7 mouse cellular contexts compared by ENCODE assay signal in genomic region chr13:21787760-21788593, GRCm38 (mm10). TPM values are rescaled to one million over a fixed set of nuclear protein-coding genes. Genes with fewer than 3 reads are reported as not detected.
DNase-seq lines count a peak whose midpoint lies in the region; ATAC-seq lines count a peak whose summit lies in the region.

No protein-coding gene starts in this region.

- H3K4me1 ChIP-seq in limb, embryonic 10.5 days, result peaks cover 36% of the 10 kb centered on the region
- peaks cover 24% of the 10 kb centered on the region; the same call in 1 of the 2 replicates for H3K4me1 ChIP-seq in stomach, embryonic 14.5 days (ENCODE audit: control insufficient read depth, insufficient read depth, low read length)

- no peaks in the 10 kb centered on the region for H3K9me3 ChIP-seq in limb, embryonic 10.5 days (replicated peaks)
- H3K9me3 ChIP-seq in stomach, embryonic 14.5 days (ENCODE audit: control insufficient read depth, low read depth, low read length), result no peaks in the 10 kb centered on the region

- no peaks in the 10 kb centered on the region for H3K27me3 ChIP-seq in limb, embryonic 10.5 days (ENCODE audit: low read depth, poor library complexity, severe bottlenecking)
- no peaks in the 10 kb centered on the region for H3K27me3 ChIP-seq in stomach, embryonic 14.5 days (ENCODE audit: control insufficient read depth, insufficient read depth, low read length)

- peak; percentile 26 to 32 for DNase-seq in spleen, postnatal 10 days (ENCODE audit: low spot score in 2 of 2)
- no peak for DNase-seq in spleen, adult 18-20 months
- peak; percentile 75 for DNase-seq in embryo, embryonic 10.5 days (ENCODE audit: low spot score)
- DNase-seq in limb, embryonic 10.5 days (ENCODE audit: low spot score), result peak; percentile 34
- no peak for DNase-seq in adrenal gland, postnatal 36 days

- peak overlapping the region; percentile 33 for H3K9ac ChIP-seq in stomach, embryonic 14.5 days (replicated peaks; ENCODE audit: low read depth, low read length)

- H3K27ac ChIP-seq in limb, embryonic 10.5 days, result peak overlapping the region; percentile 93
- H3K27ac ChIP-seq in stomach, embryonic 14.5 days (ENCODE audit: low read length), result peak overlapping the region; percentile 79

- H3K4me3 ChIP-seq in limb, embryonic 10.5 days, result peak overlapping the region; percentile 49
- peak overlapping the region; percentile 29; the same call in 1 of the 2 replicates for H3K4me3 ChIP-seq in stomach, embryonic 14.5 days (ENCODE audit: low read depth, low read length)

- WGBS in limb, embryonic 10.5 days, result 17% methylated on average over 16 of the region's 21 CpGs
- 25% methylated on average over 13 of the region's 21 CpGs for WGBS in stomach, embryonic 14.5 days

- no peaks in the 10 kb centered on the region for H3K36me3 ChIP-seq in limb, embryonic 10.5 days
- H3K36me3 ChIP-seq in stomach, embryonic 14.5 days (ENCODE audit: control insufficient read depth, insufficient read depth, low read length), result no peaks in the 10 kb centered on the region

- H3K4me2 ChIP-seq in stomach, embryonic 14.5 days (replicated peaks; ENCODE audit: low read depth, low read length), result peak overlapping the region; percentile 40

- ATAC-seq in stomach, embryonic 14.5 days (ENCODE audit: insufficient number of reproducible peaks, insufficient read depth, low FRiP score, low read depth), result no peak
- ATAC-seq in CD4-positive, CD25-positive, alpha-beta regulatory T cell, adult 4 months, result no peak

RNA-seq across cellular contexts. Expression of gene Hist1h2bp, which starts 0.7 kb away (rescaled TPM):
- 3.4 and 5.5 TPM in 2 replicates for polyA plus RNA-seq in limb, embryonic 10.5 days (2016; fragmentation: Nextera tagmentation; extraction: Ambion mirVana)
- 1.4 and 1.8 TPM in 2 replicates for polyA plus RNA-seq in stomach, embryonic 14.5 days (2014; fragmentation: Nextera tagmentation; extraction: Ambion mirVana)
- total RNA-seq in adrenal gland, postnatal 36 days (2021), result 10 to 100 TPM; 21.9 to 22.1 TPM
- polyA plus RNA-seq in CD4-positive, CD25-positive, alpha-beta regulatory T cell, adult 4 months (2017; shearing (Covaris generic)), result not detected

RNA-seq across cellular contexts. Expression of gene Hist1h2an, which starts 1.0 kb away (rescaled TPM):
- 5.4 and 9.9 TPM in 2 replicates for polyA plus RNA-seq in limb, embryonic 10.5 days (2016; fragmentation: Nextera tagmentation; extraction: Ambion mirVana)
- polyA plus RNA-seq in stomach, embryonic 14.5 days (2014; fragmentation: Nextera tagmentation; extraction: Ambion mirVana), result 11.4 TPM in 1 of 2 replicates, not detected in the other
- total RNA-seq in adrenal gland, postnatal 36 days (2021), result 1 to 10 TPM; 7.5 to 9.1 TPM
- polyA plus RNA-seq in CD4-positive, CD25-positive, alpha-beta regulatory T cell, adult 4 months (2017; shearing (Covaris generic)), result 1 to 10 TPM in 1 of 2 experiments, not detected in 1; 8.0 TPM

RNA-seq across cellular contexts. Expression of gene Hist1h3i, which starts 4.8 kb away (rescaled TPM):
- 131 and 133 TPM in 2 replicates for polyA plus RNA-seq in limb, embryonic 10.5 days (2016; fragmentation: Nextera tagmentation; extraction: Ambion mirVana)
- 166 and 187 TPM in 2 replicates for polyA plus RNA-seq in stomach, embryonic 14.5 days (2014; fragmentation: Nextera tagmentation; extraction: Ambion mirVana)
- 10 to 100 TPM; 61.4 to 73.9 TPM for total RNA-seq in adrenal gland, postnatal 36 days (2021)
- not detected for polyA plus RNA-seq in CD4-positive, CD25-positive, alpha-beta regulatory T cell, adult 4 months (2017; shearing (Covaris generic))

RNA-seq across cellular contexts. Expression of gene Hist1h1b, which starts 7.6 kb away (rescaled TPM):
- polyA plus RNA-seq in limb, embryonic 10.5 days (2016; fragmentation: Nextera tagmentation; extraction: Ambion mirVana), result 33.1 and 40.9 TPM in 2 replicates
- 14.8 and 20.1 TPM in 2 replicates for polyA plus RNA-seq in stomach, embryonic 14.5 days (2014; fragmentation: Nextera tagmentation; extraction: Ambion mirVana)
- 10 to 100 TPM; 26.2 to 28.0 TPM for total RNA-seq in adrenal gland, postnatal 36 days (2021)
- 1 to 10 TPM; 3.6 to 5.1 TPM for polyA plus RNA-seq in CD4-positive, CD25-positive, alpha-beta regulatory T cell, adult 4 months (2017; shearing (Covaris generic))

RNA-seq across cellular contexts. Expression of gene Hist1h2bq, which starts 22.0 kb away (rescaled TPM):
- polyA plus RNA-seq in limb, embryonic 10.5 days (2016; fragmentation: Nextera tagmentation; extraction: Ambion mirVana), result 17.9 and 22.1 TPM in 2 replicates
- polyA plus RNA-seq in stomach, embryonic 14.5 days (2014; fragmentation: Nextera tagmentation; extraction: Ambion mirVana), result 17.5 and 19.7 TPM in 2 replicates
- 10 to 100 TPM; 74.0 to 76.3 TPM for total RNA-seq in adrenal gland, postnatal 36 days (2021)
- polyA plus RNA-seq in CD4-positive, CD25-positive, alpha-beta regulatory T cell, adult 4 months (2017; shearing (Covaris generic)), result 1 to 10 TPM; 4.9 to 6.4 TPM

Comparison
In these comparisons a context has a peak if more than half of its experiments do, and no peak if none do; other contexts are left out.
1. DNase-seq: peak in spleen, postnatal 10 days (2 of 2), embryo, embryonic 10.5 days (single experiment) and limb, embryonic 10.5 days (single experiment); none in spleen, adult 18-20 months (0 of 2) and adrenal gland, postnatal 36 days (0 of 2).
2. RNA of gene Hist1h3i, which starts 4.8 kb away (polyA plus RNA-seq): 166 to 187 TPM in stomach, embryonic 14.5 days and 131 to 133 TPM in limb, embryonic 10.5 days; not detected in CD4-positive, CD25-positive, alpha-beta regulatory T cell, adult 4 months; every median in the first group is over 100 times any median in the second.